Mouse (Mus musculus) embryonic stem cell, embryonic (primary cell): Measurements from ENCODE around the gene Ribc2.

ENCODE experiments used
- CTCF ChIA-PET, 4 experiments: fragments of 300-600 bp in 2 of 4; fragments of 350-600 bp in 2 of 4; sonication (Branson Sonifier 250); formaldehyde crosslinking; loops; one replicate each; lab custom pipeline; 2022; ENCODE audit warnings: inconsistent platforms in 2 of 4; lab: Charles Lee
- POLR2A ChIA-PET, 4 experiments: fragments of 300-600 bp in 2 of 4; fragments of 350-600 bp in 2 of 4; sonication (Branson Sonifier 250); formaldehyde crosslinking; loops; one replicate each; lab custom pipeline; 2022; ENCODE audit warnings: antibody characterized with exemption in 4 of 4, inconsistent platforms in 1 of 4; lab: Charles Lee

The Ribc2 gene

GRCm38 (mm10) chr15:85167086-85167679 lies 35.3 kb downstream of the Ribc2 start:
- POLR2A ChIA-PET, result no interaction called here
- CTCF ChIA-PET, result interaction anchor here in 2 of 4 experiments (0.6 to 1.6 kb wide), 2 partner anchors 16 to 616 kb away, joined by 3 to 6 read pairs; no protein-coding TSS in a partner anchor

DNA sequence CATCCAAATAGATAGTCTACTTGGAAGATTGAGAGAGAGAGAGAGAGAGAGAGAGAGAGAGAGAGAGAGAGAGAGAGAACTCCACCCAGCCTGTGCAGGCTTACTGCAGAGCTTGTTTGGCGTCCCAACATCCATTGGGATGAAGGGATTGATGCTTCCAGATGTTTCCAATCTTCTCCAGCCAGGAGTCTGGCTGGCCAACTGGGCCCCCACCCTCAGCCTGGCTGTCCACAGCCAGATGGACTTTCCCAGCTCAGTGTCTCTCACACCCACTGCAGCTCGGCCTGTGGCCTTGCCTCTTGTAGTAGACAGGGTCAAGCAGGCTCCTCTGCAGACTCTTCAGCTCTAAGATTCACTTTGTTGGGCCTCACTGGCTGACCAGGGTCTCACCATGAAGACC lies 40.2 kb downstream of the Ribc2 start:
- ChIA-PET CTCF (interaction anchor here in 1 of 4 experiments (1.2 kb wide), 1 partner anchor 21 kb away, joined by 4 read pairs; no protein-coding TSS in a partner anchor), POLR2A (interaction anchor here in 1 of 4 experiments (1.4 kb wide), 1 partner anchor 34 kb away, joined by 4 read pairs; the partner anchor contains the start of gene Fbln1)

- POLR2A ChIA-PET, result interaction anchor here in 2 of 4 experiments (1.1 to 1.8 kb wide), 3 partner anchors 11 to 33 kb away, joined by 3 to 4 read pairs (median 4); partner anchors contain the start of gene Fbln1 (in 1 of the 2)
- CTCF ChIA-PET, result interaction anchor here in 1 of 4 experiments (1.4 kb wide), 1 partner anchor 22 kb away, joined by 6 read pairs; no protein-coding TSS in a partner anchor
Observed at GRCm38 (mm10) chr15:85173425-85173824, 41.5 kb downstream of the Ribc2 start.

GRCm38 (mm10) chr15:85174060-85174459 lies 42.2 kb downstream of the Ribc2 start:
- CTCF ChIA-PET, result interaction anchor here in 2 of 4 experiments (0.7 to 1.4 kb wide), 2 partner anchors 23 to 93 kb away, joined by 5 to 6 read pairs; no protein-coding TSS in a partner anchor
- POLR2A ChIA-PET, result interaction anchor here in 3 of 4 experiments (0.6 to 1.8 kb wide), 4 partner anchors 12 to 323 kb away, joined by 3 to 4 read pairs (median 4); no protein-coding TSS in a partner anchor

- ChIA-PET CTCF (no interaction called here), POLR2A (no interaction called here)
Observed at GRCm38 (mm10) chr15:85177576-85177975, 45.7 kb downstream of the Ribc2 start.

GRCm38 (mm10) chr15:85178172-85178571 lies 46.3 kb downstream of the Ribc2 start:
- POLR2A ChIA-PET, result no interaction called here

GRCm38 (mm10) chr15:85179528-85180180 lies 47.8 kb downstream of the Ribc2 start:
- POLR2A ChIA-PET, result no interaction called here
- CTCF ChIA-PET, result interaction anchor here in 1 of 4 experiments (0.6 to 0.8 kb wide), 3 partner anchors 19 to 69 kb away, joined by 8 to 14 read pairs (median 10); no protein-coding TSS in a partner anchor

More at GRCm38 (mm10) chr15:85178172-85178571, 46.3 kb downstream of the Ribc2 start:
- CTCF ChIA-PET, result no interaction called here

DNA sequence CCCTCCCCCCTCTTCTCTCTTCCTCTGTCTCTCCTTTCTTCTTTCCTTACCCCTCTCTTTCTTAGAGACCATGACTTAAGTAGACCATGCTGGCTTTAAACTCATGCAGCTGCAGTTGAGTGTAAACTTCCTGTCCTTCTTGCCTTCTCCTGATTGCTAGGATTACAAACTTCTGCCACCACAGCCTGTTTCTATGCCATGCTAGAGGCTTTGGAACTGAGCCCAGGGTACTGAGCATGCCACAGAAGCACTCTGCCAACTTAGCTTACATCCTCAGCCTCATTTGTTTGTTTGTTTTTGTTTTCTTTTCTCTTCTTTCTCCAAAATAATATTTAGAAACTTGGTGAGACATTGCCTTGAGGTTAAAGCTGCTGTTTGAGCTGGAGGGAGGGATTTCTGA lies 48.5 kb downstream of the Ribc2 start:
- ChIA-PET CTCF (interaction anchor here in 1 of 4 experiments (0.8 kb wide), 1 partner anchor 29 kb away, joined by 14 read pairs; no protein-coding TSS in a partner anchor), POLR2A (no interaction called here)

DNA sequence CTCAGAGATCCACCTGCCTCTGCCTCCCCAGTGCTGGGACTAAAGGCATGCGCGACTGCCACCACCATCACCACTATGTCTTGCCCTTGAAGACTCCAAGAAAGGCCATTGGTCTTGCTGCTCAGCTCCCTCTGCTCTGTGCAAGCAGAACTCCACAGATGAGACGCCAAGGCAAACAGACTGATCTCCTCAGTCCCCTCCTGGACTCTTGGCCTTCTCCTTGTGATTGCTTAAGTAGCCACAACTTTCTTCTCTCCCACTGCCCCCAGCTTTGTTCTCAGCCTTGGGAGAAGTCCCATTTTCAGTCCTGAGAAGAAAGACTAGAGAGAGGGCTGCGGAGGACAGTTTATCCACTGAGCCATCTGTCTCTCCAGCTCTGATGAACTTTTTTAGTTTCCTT lies 50.2 kb downstream of the Ribc2 start:
- POLR2A ChIA-PET, result interaction anchor here in 1 of 4 experiments (0.9 kb wide), 1 partner anchor 22 kb away, joined by 3 read pairs; no protein-coding TSS in a partner anchor
- CTCF ChIA-PET, result interaction anchor here in 1 of 4 experiments (0.6 kb wide), 1 partner anchor 17 kb away, joined by 3 read pairs; no protein-coding TSS in a partner anchor

DNA sequence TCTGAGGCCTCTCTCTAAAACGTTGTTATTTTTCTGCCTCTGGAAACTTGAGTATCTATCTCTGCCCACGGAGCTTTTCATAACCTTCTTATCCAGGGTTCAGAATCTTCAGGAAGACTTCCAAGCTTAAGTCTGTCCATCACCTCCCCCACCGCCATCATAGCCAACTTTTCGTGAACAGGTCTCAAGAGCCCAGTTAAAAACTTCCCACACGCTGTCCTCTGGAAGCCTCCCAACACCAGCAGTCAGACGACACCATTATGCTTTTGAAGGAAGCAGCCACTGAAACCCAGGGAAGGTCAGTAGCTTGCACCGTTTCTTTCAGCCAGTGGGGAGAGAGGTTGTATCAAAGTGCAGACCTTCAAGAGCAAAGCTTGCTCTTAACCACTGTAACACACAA lies 55.0 kb downstream of the Ribc2 start:
- ChIA-PET CTCF (interaction anchor here in 2 of 4 experiments (0.7 to 0.9 kb wide), 2 partner anchors 11 to 12 kb away, joined by 5 read pairs; no protein-coding TSS in a partner anchor), POLR2A (no interaction called here)

- ChIA-PET CTCF (no interaction called here), POLR2A (no interaction called here)
Observed at GRCm38 (mm10) chr15:85188167-85188778, 56.4 kb downstream of the Ribc2 start.
